Mouse (Mus musculus): Measurements from ENCODE around the gene Ptgfrn.

- no peak for TF ChIP-seq CTCF (IDR thresholded peaks at IDR 0.05; ENCODE audit: borderline replicate concordance, insufficient read depth, low read length)
- no peak for TF ChIP-seq POLR2A (IDR thresholded peaks at IDR 0.05; ENCODE audit: low read depth, low read length)
These were observed 79.4 kb downstream of the Ptgfrn start for GRCm38 (mm10) chr3:101030630-101031029.

Measured in embryonic fibroblast, embryonic 13.5 days (primary cell).